Mouse (Mus musculus): Measurements from ENCODE around the gene Ermp1. TPM values are rescaled to one million over a fixed set of nuclear protein-coding genes. Genes with fewer than 3 reads are reported as not detected.

The Ermp1 gene
- polyA plus RNA-seq, 1 experiment from 2014 or later, result 17.1 TPM

- 96% methylated on average over 13 of the region's 13 CpGs for WGBS
- Histone ChIP-seq H3K4me1 (no peaks in the 10 kb centered on the region), H3K9me3 (no peaks in the 10 kb centered on the region), H3K27me3 (ENCODE audit: poor library complexity, severe bottlenecking) (no peaks in the 10 kb centered on the region), H3K4me3 (no peak overlapping the region), H3K27ac (no peak overlapping the region), H3K36me3 (replicated peaks) (no peaks in the 10 kb centered on the region)
- DNase-seq (ENCODE audit: extremely low spot score, low spot score), result no peak
Measured at GRCm38 (mm10) chr19:29672660-29673059, 24.4 kb upstream of the Ermp1 start.

- Histone ChIP-seq H3K9me3 (no peaks in the 10 kb centered on the region), H3K4me3 (no peak overlapping the region), H3K27ac (no peak overlapping the region), H3K36me3 (replicated peaks) (no peaks in the 10 kb centered on the region), H3K4me1 (no peaks in the 10 kb centered on the region), H3K27me3 (ENCODE audit: poor library complexity, severe bottlenecking) (no peaks in the 10 kb centered on the region)
- WGBS, result 86% methylated on average over 2 of the region's 2 CpGs
- no peak for DNase-seq (ENCODE audit: extremely low spot score, low spot score)
Measured at GRCm38 (mm10) chr19:29671160-29671559, 22.9 kb upstream of the Ermp1 start.

- no peaks in the 10 kb centered on the region for H3K36me3 ChIP-seq (replicated peaks)
- no peak overlapping the region for H3K27ac ChIP-seq
- 90% methylated on average over 6 of the region's 6 CpGs for WGBS
- H3K4me1 ChIP-seq, result no peaks in the 10 kb centered on the region
- H3K27me3 ChIP-seq (ENCODE audit: poor library complexity, severe bottlenecking), result no peaks in the 10 kb centered on the region
- no peaks in the 10 kb centered on the region for H3K9me3 ChIP-seq
- no peak overlapping the region for H3K4me3 ChIP-seq
- no peak for DNase-seq (ENCODE audit: extremely low spot score, low spot score)
Measured at GRCm38 (mm10) chr19:29670247-29670646, 22.0 kb upstream of the Ermp1 start.

GRCm38 (mm10) chr19:29668135-29668534 is 19.9 kb upstream of the Ermp1 start:
- Histone ChIP-seq H3K27ac (no peak overlapping the region), H3K27me3 (ENCODE audit: poor library complexity, severe bottlenecking) (no peaks in the 10 kb centered on the region), H3K9me3 (no peaks in the 10 kb centered on the region), H3K4me1 (no peaks in the 10 kb centered on the region), H3K4me3 (no peak overlapping the region), H3K36me3 (replicated peaks) (no peaks in the 10 kb centered on the region)
- WGBS, result 94% methylated on average over 7 of the region's 7 CpGs
- DNase-seq (ENCODE audit: extremely low spot score, low spot score), result no peak

GRCm38 (mm10) chr19:29666965-29667594 is 18.9 kb upstream of the Ermp1 start:
- H3K4me1 ChIP-seq, result no peaks in the 10 kb centered on the region

GRCm38 (mm10) chr19:29666164-29666563 is 17.9 kb upstream of the Ermp1 start:
- H3K27me3 ChIP-seq (ENCODE audit: poor library complexity, severe bottlenecking), result no peaks in the 10 kb centered on the region
- H3K36me3 ChIP-seq (replicated peaks), result no peaks in the 10 kb centered on the region
- no peaks in the 10 kb centered on the region for H3K9me3 ChIP-seq
- 81% methylated on average over 4 of the region's 4 CpGs for WGBS
- H3K4me1 ChIP-seq, result no peaks in the 10 kb centered on the region
- H3K4me3 ChIP-seq, result no peak overlapping the region
- no peak for DNase-seq (ENCODE audit: extremely low spot score, low spot score)
- no peak overlapping the region for H3K27ac ChIP-seq

More at GRCm38 (mm10) chr19:29666965-29667594, 18.9 kb upstream of the Ermp1 start:
- Histone ChIP-seq H3K27me3 (ENCODE audit: poor library complexity, severe bottlenecking) (no peaks in the 10 kb centered on the region), H3K36me3 (replicated peaks) (no peaks in the 10 kb centered on the region), H3K27ac (no peak overlapping the region), H3K9me3 (no peaks in the 10 kb centered on the region), H3K4me3 (no peak overlapping the region)
- no peak for DNase-seq (ENCODE audit: extremely low spot score, low spot score)
- WGBS, result 71% methylated on average over 5 of the region's 5 CpGs

GRCm38 (mm10) chr19:29664934-29665333 is 16.7 kb upstream of the Ermp1 start:
- no peaks in the 10 kb centered on the region for H3K4me1 ChIP-seq
- DNase-seq (ENCODE audit: extremely low spot score, low spot score), result no peak
- H3K36me3 ChIP-seq (replicated peaks), result no peaks in the 10 kb centered on the region
- no peaks in the 10 kb centered on the region for H3K27me3 ChIP-seq (ENCODE audit: poor library complexity, severe bottlenecking)
- no peak overlapping the region for H3K4me3 ChIP-seq
- WGBS, result 80% methylated on average over 5 of the region's 5 CpGs
- H3K9me3 ChIP-seq, result no peaks in the 10 kb centered on the region
- no peak overlapping the region for H3K27ac ChIP-seq

- no peak overlapping the region for H3K4me3 ChIP-seq
- H3K36me3 ChIP-seq (replicated peaks), result no peaks in the 10 kb centered on the region
- H3K27me3 ChIP-seq (ENCODE audit: poor library complexity, severe bottlenecking), result no peaks in the 10 kb centered on the region
- H3K27ac ChIP-seq, result no peak overlapping the region
- no peaks in the 10 kb centered on the region for H3K9me3 ChIP-seq
- no peak for DNase-seq (ENCODE audit: extremely low spot score, low spot score)
- 76% methylated on average over 8 of the region's 8 CpGs for WGBS
- no peaks in the 10 kb centered on the region for H3K4me1 ChIP-seq
Measured at GRCm38 (mm10) chr19:29663780-29664179, 15.6 kb upstream of the Ermp1 start.

- no peak overlapping the region for H3K4me3 ChIP-seq
- H3K36me3 ChIP-seq (replicated peaks), result no peaks in the 10 kb centered on the region
- H3K4me1 ChIP-seq, result no peaks in the 10 kb centered on the region; the same call in 1 of the 2 replicates
- H3K27ac ChIP-seq, result no peak overlapping the region
- no peaks in the 10 kb centered on the region for H3K27me3 ChIP-seq (ENCODE audit: poor library complexity, severe bottlenecking)
- no peak for DNase-seq (ENCODE audit: extremely low spot score, low spot score)
- no peaks in the 10 kb centered on the region for H3K9me3 ChIP-seq
- 94% methylated on average over 6 of the region's 6 CpGs for WGBS
Measured at GRCm38 (mm10) chr19:29661974-29662580, 13.9 kb upstream of the Ermp1 start.

- Histone ChIP-seq H3K4me1 (peaks cover 9% of the 10 kb centered on the region), H3K4me3 (no peak overlapping the region), H3K27ac (no peak overlapping the region), H3K27me3 (ENCODE audit: poor library complexity, severe bottlenecking) (no peaks in the 10 kb centered on the region), H3K36me3 (replicated peaks) (no peaks in the 10 kb centered on the region), H3K9me3 (no peaks in the 10 kb centered on the region)
- DNase-seq (ENCODE audit: extremely low spot score, low spot score), result no peak
- WGBS, result 90% methylated on average over 10 of the region's 10 CpGs
Measured at GRCm38 (mm10) chr19:29660835-29661764, 12.9 kb upstream of the Ermp1 start.

- WGBS, result 72% methylated on average over 6 of the region's 6 CpGs
- H3K27ac ChIP-seq, result no peak overlapping the region
- no peak overlapping the region for H3K4me3 ChIP-seq
- H3K36me3 ChIP-seq (replicated peaks), result no peaks in the 10 kb centered on the region
- no peaks in the 10 kb centered on the region for H3K27me3 ChIP-seq (ENCODE audit: poor library complexity, severe bottlenecking)
- peaks cover 19% of the 10 kb centered on the region for H3K4me1 ChIP-seq
- no peaks in the 10 kb centered on the region for H3K9me3 ChIP-seq
- DNase-seq (ENCODE audit: extremely low spot score, low spot score), result no peak
Measured at GRCm38 (mm10) chr19:29659705-29660104, 11.5 kb upstream of the Ermp1 start.

- H3K36me3 ChIP-seq (replicated peaks), result no peaks in the 10 kb centered on the region
- H3K27ac ChIP-seq, result no peak overlapping the region
- 96% methylated on average over 4 of the region's 4 CpGs for WGBS
- no peaks in the 10 kb centered on the region for H3K9me3 ChIP-seq
- H3K4me1 ChIP-seq, result peaks cover 19% of the 10 kb centered on the region
- DNase-seq (ENCODE audit: extremely low spot score, low spot score), result no peak
- H3K27me3 ChIP-seq (ENCODE audit: poor library complexity, severe bottlenecking), result no peaks in the 10 kb centered on the region
- H3K4me3 ChIP-seq, result no peak overlapping the region
Measured at GRCm38 (mm10) chr19:29658836-29659235, 10.6 kb upstream of the Ermp1 start.

- H3K9me3 ChIP-seq, result no peaks in the 10 kb centered on the region
- no peak overlapping the region for H3K27ac ChIP-seq
- no peak for DNase-seq (ENCODE audit: extremely low spot score, low spot score)
- no peaks in the 10 kb centered on the region for H3K27me3 ChIP-seq (ENCODE audit: poor library complexity, severe bottlenecking)
- 92% methylated on average over 2 of the region's 2 CpGs for WGBS
- peaks cover 21% of the 10 kb centered on the region for H3K4me1 ChIP-seq
- no peak overlapping the region for H3K4me3 ChIP-seq
- H3K36me3 ChIP-seq (replicated peaks), result no peaks in the 10 kb centered on the region
Measured at GRCm38 (mm10) chr19:29657558-29657957, 9.3 kb upstream of the Ermp1 start.
